Mouse (Mus musculus): ENCODE data around the gene Mmp20.

Gene Mmp20

DNA sequence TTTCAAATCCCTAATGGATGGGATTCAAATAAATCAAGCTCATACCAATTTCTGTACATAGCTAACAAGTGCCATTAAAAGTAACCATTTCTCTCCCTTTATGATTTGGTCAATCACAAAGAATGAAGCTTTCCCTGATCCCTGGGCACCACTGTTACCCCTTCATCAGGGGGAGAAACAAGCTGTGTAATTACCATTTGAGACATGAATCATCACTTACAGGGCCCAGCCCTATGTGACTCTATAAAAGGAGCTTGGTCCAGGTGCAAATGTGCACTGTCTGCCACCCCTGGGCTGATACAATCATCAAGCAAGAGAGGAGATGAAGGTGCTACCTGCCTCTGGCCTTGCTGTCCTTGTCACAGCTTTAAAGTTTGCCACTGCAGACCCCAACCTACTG lies at the start of gene Mmp20:
Gene Mmp20 (plus strand): TSS at position 301 of the 400 bp plus-strand sequence.
- DNase-seq (ENCODE audit: low spot score in 2 of 2), result no peak

DNA sequence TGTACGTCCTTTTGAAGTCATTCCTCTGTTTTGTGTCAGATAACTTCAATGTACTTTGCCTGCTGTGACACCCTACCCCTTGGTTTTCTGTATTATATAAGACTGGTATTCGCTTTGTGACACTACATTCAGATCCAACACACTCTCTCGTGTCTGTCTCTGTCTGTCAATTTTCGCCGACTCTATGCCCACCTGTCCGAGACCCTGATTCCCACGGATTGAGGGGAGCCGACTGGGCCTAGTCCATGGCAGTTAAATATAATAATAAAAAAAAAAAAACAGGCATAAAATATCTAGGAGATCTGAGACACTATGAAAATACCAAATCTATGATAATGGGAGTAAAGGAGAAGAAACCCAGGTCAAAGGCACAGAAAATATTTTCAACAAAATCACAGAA lies 38.0 kb upstream of the Mmp20 start:
- no peak for DNase-seq (ENCODE audit: low spot score in 2 of 2)

DNA sequence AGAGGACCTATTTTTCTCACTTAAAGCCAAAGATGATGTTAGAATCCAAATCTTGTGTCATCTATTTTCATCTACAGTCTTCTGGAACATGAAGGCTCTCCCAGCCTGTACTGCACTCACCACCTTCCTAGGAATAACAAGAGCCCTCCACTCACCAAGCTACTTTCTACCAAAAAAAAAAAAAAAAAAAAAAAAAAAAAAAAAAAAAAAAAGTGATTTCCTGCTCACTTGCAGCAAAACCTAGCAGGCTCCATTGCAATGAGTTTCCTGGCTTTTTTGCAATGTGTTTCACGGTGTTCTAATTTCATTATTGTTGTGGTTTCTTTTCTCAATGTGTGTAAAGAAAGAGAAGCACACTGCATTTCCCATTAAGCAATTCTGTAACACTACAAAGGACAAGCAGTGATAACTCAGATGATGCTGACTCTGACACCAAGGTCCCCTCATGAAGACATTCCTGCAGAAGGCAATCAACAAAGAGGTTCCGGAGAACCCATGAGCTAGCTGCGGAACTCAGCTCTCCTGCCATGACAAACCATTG lies 34.7 kb upstream of the Mmp20 start:
- no peak for DNase-seq (ENCODE audit: low spot score in 2 of 2)

DNA sequence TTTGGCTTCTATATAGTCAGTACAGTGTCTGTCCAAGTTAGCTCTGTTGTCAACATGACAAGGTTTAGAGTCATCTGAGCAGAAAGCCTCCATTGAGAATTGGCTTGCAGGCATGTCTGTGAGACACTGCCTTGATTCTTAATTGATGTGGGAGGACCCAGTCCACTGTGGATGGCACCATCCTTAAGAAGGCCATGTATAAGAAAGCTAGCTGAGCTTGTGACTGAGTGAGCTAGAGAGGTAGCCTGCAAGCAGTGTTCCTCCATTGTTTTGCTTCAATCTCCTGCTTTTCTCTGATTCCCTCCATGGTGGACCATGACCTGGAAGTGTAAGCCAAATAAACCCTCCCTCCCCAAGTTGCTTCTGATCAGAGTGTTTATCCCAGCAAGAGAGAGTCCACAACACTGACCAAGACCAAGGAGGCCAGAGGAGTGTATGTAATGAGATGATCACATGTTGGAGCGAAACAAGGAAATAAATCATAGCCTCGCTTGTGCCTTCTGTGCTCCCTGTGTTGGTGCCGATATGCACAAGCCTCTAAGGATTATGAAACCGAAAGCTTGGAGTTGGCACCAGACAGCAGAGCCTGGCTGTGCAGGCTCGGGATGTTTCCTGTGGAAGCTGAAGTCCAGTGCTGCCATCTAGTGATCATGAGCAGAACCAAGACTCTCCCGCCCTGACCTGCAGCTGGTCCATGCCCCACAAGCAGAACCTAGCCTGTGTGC lies 33.1 kb upstream of the Mmp20 start:
- DNase-seq (ENCODE audit: low spot score in 2 of 2), result peak; percentile 89 to 90

DNA sequence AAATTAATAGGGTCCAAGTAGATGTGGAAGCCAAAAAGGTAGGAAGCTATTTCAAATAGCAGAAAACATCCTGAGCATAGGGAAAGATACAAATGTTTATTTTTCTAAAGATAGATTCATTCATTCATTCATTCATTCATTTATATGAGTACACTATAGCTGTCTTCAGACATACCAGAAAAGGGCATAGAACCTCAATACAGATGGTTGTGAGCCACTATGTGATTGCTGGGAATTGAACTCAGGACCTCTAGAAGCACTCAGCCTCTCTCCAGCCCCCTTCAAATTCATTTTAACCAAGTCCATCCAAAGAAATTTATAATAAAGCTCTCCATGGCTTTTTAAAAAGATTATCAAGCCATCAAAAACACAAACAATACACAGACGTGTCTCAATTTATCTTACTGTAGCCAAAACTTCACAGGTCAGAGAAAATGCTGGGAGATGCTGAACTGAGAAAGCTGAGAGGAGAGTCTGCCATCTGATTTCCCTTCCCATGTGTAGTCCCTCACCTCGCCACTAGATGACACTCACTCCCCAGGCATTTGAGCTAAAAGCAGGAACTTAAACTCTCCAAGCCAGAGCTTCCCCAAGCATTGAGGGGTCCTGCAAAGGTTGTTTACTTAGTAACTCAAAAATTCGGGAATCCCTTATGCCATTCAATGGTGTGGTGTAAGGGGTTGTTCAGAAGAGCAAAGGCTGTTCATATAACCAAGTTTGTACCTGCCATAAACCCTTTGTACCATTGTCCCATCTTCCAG lies 24.9 kb upstream of the Mmp20 start:
- peak; percentile 6 to 35 for DNase-seq (ENCODE audit: low spot score in 2 of 2)

DNA sequence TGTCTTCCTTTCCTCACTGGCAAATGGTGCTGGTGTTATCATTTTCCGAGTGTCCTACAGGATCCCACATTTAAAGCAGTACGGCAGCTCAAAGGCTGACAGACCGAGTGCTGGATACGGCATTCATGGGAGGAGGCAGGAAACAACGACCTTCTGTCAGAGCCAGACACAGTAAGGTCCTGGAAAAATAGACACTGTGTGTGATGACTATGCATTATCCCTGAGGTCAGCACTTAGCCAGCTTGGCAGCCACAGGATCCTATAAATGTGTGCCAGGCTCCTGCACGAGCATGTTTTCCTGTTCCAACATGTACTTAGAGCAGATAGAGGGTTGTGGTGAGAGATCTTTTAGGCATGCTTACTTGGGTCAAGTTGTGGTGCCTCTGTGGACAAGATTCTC lies 24.0 kb upstream of the Mmp20 start:
- DNase-seq (ENCODE audit: low spot score in 2 of 2), result no peak

DNA sequence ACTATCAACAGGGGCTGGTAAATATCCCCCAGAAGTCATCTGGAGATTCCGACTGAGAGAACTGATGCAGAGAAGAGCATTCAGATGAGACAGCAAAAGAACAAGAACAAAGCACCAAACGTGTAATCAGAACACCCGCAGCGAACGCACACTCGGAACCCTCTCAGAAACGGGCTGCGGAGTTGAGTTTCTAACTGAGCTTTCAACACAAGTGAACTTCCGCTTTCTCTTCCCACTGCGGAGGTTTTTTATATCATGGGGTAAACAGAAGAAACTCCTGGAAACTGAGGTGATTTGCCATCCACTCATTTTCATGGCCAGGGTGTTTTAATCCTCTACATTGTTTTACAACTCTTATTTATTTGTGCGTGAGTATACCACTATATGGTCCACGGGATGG lies 22.4 kb upstream of the Mmp20 start:
- no peak for DNase-seq (ENCODE audit: low spot score in 2 of 2)

DNA sequence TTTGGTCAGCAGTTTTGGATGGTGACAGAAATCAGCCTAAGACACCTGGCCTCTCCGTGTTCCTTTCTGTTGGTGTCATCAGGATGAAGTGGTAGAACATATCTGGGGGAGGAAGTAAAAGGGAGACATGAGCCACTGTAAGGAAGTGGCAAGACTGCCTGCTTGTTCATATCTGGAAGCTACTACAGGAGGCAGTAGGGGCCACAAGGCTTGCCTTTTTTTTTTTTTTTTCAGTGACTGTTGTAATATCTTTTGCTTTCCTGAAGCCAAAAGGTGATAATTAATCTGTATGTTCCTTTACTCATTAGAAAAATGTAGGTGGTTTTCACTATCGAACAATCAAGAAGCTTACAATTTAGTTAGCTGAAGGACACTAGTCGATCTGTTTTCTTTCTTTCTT lies 5.4 kb upstream of the Mmp20 start:
- DNase-seq (ENCODE audit: low spot score in 2 of 2), result no peak

DNA sequence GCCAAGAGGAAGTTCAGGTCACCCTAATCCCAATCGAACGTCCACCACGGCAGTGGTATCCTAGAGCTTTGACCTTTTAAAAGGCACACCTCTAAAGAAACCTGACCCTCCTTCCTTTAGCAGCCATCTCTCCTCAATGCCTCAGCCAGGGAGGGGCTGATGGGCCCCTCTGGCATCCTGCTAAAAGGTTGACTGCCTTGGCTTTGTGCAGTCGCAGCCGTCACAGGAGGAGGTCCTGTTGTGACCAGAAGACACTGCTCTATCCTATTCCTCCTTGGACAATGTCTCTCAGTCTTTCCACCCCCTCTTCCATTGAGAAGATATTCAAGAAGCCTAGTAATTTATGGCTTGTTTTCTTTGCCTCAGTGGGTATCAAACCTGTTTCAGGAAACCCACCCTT lies 5.9 kb downstream of the Mmp20 start:
- DNase-seq (ENCODE audit: low spot score in 2 of 2), result no peak

DNA sequence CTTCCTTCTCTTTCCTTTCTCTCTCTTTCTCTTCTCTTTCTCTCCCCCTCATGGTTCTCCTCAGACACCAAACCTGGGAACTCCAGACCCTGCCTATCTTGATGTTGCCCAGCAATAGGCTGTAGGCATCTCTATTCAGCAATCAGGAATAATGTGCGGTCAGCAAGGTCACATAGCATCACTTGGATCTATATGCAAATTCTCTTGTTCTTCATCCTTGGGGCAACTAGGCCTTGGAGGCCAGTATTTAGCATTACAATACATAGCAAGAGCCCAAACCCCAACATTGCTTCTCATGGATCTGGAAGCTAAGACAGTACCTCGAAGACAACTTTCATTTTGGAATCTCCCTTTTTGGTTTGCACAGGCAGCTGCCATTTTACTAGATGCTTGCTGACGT lies 19.9 kb downstream of the Mmp20 start:
- DNase-seq (ENCODE audit: low spot score in 2 of 2), result no peak

DNA sequence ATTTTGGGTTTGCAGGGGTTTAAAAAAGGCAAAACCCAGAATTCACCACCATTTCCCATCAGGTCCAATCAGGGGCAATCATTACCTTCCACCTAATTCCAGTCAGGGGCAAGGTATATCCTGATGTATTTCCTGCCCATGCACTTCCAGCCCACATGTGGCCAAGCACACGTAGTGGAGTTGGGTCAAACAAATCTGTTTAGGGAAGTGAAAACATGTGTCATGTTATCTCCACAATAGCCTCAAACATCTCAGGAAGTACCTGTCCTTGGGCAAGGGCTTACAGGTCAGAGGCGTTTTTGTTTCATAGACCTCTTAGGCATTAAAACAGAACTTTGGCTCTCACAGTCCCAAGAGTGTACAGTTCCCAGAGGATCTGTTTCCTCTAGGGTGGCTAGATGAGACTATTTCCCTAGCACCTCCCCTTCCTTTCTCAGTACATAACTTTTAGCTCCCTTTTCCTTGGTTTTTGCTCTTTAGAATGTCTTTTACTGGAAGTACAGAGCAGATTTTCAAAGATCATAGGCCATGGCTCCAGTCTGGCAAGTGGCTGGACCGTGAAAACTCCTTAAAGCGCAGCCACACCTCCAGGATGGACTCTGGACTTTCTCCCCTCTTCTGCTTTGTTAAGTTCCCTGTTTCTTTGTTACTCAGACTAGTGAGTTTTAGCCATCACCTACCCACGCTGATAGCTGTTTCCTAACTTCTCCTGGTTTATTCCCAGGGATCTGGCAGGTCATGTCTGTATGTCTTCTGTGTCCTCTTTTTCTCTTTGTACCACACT lies 22.6 kb downstream of the Mmp20 start:
- no peak for DNase-seq (ENCODE audit: low spot score in 2 of 2)

DNA sequence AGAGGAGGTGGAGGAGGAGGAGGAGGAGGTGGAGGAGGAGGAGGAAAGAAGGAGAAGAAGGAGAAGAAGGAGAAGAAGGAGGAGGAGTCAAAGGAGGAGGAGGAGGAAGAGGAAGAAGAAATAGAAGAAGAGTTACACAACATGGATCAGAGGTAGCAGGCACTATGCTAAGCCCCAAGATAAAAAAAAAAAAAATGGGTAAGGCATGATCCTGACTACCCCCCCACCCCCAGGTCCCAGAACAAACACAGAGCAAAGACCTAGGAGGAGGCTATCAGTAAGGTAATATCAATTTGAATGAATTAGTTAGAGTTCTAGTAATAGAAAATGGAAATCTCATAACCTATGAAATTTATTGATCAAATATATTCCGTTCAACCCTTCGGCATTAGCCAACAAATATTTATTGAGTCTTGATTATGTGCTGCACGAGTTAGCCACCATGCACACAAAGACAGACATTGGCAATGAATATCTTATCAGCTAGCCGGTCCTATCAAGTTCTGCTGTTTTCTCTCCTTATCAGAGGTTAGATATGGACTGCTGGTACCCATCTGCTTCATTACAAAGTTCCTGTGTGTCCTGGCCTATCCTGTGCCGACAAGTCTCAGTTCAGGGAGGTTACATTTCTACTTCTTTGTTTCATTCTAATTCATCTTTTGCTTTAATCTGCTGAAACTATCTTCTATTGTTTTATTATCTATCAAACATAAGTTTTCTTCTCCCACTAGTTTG lies 24.5 kb downstream of the Mmp20 start:
- no peak for DNase-seq (ENCODE audit: low spot score in 2 of 2)

DNA sequence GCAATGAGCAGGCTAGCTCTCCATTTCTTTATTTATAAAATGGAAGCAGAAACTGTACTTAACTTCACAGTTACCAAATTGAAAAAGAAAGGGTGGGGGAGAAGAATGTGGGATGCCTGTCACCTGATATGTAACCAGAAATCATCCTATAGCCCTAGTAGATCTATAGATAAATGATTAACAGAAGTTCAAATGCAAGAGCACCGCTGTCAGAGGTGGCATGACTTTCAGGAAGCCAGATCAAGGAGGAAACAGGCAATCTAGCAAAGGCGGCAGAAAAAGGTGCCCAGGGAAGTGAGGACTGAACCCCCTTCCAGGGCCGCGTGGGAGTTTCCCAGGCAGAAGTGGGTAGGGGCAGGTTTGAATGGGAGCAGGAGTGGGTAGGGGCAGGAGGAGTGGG lies 29.9 kb downstream of the Mmp20 start:
- no peak for DNase-seq (ENCODE audit: low spot score in 2 of 2)

DNA sequence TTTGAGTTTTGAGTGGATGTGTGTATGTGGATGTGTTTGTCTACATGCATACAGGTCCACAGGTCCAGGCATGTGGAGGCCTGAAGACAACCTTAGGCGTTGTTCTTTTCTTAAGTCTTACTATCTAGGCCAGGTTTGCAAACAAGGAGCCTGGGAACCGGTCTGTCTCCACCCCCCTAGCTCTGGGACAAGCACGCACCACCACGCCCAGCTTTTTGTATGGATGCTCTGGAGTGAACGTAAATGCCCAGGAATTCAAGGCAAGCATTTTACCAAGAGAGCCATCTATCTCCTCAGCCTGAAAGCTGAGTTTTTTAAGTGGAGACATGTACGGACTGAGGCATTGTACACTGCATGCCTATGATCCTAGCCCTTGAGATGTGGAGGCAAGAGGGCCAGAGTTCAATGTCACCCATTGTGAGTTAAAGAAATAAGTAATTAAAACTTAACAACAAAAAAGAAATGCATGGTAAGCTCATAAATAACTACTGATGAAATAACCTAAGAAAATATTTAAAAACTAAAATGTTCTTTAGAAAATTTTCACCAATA lies 31.5 kb downstream of the Mmp20 start:
- no peak for DNase-seq (ENCODE audit: low spot score in 2 of 2)

DNA sequence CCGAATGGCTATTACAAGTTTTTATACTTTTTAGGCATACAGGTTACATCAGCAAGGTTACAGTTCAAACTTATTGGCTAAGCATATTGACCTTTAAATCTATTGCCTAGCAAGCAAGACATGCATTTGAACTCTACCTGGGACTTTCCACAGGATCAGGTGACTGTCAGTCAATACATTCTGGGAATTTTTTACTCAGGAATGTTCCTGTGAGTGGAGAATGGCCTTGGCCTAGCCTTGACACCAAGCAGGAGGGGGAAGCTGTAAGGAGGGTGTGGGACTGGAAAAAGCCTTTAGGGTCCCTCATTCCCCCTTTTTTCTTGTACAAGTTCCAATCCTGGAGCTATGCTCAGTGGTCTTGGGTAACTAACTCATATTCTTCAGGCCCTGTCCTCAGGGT lies 33.3 kb downstream of the Mmp20 start:
- no peak for DNase-seq (ENCODE audit: low spot score in 2 of 2)

DNA sequence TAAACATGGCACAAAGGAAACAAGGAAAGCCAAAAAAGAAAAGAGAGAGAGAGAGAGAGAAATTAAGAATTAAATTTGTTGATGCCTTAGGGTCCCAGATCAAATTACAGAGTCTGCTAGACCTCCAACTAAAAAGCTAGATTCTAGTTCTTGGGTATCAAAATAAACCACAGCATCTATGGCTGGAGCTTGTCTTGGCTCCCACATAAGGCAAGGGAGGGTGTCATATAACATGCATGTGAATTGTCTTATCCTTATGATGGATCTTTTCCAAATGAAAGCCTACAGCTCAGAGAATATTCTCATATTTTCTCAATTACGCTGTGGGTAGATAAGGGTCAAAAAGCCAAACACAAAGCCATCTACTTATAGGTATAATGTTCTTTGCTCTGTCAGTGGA lies 41.6 kb downstream of the Mmp20 start:
- DNase-seq (ENCODE audit: low spot score in 2 of 2), result no peak

DNA sequence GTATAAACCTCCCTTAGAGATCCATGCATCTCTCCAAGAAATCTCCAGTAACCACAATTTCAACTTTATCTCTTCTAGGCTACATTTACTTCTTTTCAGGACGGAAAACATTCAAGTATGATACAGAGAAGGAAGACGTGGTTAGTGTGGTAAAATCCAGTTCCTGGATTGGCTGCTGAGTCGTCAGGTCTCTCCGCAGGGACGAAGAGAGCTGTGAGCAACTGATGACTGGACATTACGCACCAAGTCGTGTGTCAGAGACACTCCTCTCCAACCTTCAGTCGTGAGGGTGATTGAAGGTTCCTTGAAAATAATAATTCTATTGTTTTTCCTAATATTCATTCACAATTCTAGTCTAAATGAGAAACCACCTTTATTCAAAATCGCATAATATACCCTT lies 45.0 kb downstream of the Mmp20 start:
- DNase-seq (ENCODE audit: low spot score in 2 of 2), result no peak

DNA sequence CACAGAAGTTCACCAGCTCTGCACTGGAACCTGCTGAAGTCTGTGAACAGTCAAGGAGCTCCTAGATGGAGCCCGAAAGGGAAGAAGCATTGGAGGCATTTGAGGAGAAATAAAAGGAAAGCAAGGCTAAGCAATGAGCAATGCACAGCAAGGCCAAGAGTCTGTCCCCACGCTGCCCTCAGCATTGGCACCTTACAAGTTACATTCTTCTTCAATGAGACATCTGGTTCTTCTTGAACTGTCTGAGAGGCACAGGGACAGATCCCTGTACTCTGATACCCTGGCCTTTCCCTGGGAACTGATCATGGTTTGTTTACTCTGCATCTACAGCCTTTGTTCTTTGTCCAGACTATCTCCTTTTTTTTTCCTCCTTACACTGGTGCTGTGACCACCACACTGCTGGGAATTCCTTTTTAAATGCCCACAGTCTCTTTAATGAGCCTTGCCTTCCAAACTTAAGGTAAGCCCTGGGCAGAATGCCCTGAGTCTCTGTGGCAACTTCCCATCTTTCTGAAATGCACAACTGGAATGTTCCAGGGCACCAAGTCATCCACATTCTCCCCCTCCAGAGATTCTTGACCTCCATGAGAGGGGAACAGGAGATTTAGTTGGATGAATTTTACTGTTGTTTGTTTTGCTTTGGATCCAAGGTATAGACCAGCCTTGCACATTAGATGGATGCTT lies 50.3 kb downstream of the Mmp20 start:
- no peak for DNase-seq (ENCODE audit: low spot score in 2 of 2)

DNA sequence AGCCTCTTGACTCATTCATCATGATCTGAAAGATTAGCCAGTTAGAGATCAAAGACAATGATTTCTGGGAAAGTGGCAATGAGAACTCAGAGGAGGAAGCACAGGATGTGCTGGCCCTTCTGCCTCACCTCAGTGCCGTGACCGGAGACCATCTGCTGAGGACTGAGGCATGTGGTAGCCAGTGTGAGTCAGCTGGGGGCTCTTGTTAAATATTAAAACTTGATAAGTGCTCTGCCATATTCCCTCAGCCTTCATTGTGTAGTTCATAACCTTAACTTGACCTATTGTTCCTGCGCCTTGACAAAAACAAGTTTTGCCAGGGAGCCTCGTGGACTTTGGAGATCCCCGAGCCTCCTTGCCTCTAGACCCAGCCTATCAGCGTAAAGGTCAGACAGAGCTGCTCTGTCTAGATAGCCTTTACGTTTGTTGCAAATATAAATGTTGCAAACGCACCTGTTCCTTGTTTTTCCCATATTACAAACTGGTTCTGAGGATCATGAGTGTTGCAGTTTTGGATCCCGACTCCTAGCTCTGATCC lies 54.1 kb downstream of the Mmp20 start:
- no peak for DNase-seq (ENCODE audit: low spot score in 2 of 2)

DNA sequence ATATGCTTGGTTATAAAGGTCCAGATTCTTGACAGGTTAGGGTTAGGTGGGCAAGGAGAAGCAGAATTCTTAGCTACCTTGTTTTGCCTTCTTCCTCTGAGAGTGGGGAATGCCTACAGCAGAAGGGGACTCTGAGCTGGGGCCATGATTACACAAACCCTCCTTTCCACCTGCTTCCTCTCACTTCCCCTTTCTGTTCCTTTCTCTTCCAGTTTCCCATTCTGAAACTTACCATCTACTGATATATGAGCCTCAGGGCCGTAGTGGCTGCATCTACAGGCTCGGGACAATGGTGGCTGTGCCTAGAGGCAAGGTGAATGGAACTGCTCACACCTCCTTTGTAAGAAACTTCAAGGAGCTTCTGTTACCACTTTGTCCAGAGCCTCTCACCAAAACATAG lies 58.0 kb downstream of the Mmp20 start:
- DNase-seq (ENCODE audit: low spot score in 2 of 2), result no peak

DNA sequence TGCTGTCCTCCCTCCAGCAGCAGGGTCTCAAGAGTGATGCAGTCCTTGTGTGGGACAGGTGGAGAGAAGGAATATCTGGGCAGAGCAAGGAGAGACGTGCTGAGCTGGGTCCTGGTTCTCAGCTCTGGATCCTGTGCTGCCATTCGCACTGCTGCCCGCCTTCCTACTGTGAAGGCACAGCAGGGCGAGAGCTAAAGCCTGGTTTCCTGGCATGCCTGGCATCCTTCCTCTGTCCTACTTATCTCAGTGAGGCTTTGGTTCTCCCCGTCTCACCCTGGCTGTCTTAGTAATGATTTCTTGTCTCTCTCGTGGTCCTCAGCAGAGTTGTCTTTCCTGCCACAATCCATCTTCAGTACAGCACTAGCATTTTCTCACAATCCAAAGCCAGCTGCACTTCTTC lies 61.8 kb downstream of the Mmp20 start:
- DNase-seq (ENCODE audit: low spot score in 2 of 2), result no peak
